Comparison of ENCODE assay signal across 10 mouse cellular contexts in genomic region chr17:13009887-13010286, GRCm38 (mm10). TPM values are rescaled to one million over a fixed set of nuclear protein-coding genes. Genes with fewer than 3 reads are reported as not detected.
A peak's percentile ranks its signal among the peaks of the same experiment; 100 is the strongest.
DNase-seq lines count a peak whose midpoint lies in the region; ATAC-seq and TF ChIP-seq lines count a peak whose summit lies in the region.
"Had no signal": no experiment of that assay in that cellular context is flagged by ENCODE, and none has a peak within 500 bp of the region (broad histone marks: within the 10 kb centered on the region; RNA-seq: fewer than 3 reads in every experiment).

No protein-coding gene starts in this region.

- H3K36me3 ChIP-seq in midbrain, postnatal 0 days (ENCODE audit: insufficient read depth, low read length) = peaks cover 24% of the 10 kb centered on the region
- H3K36me3 ChIP-seq in midbrain, embryonic 10.5 days = peaks cover 45% of the 10 kb centered on the region
- H3K36me3 ChIP-seq in heart, postnatal 0 days (replicated peaks; ENCODE audit: control insufficient read depth, insufficient read depth, low read length) = peaks cover 46% of the 10 kb centered on the region

- H3K27ac ChIP-seq in gastrocnemius, adult 2 months = peak overlapping the region; percentile 96
- H3K27ac ChIP-seq in midbrain, postnatal 0 days (ENCODE audit: low read depth, low read length) = no peak overlapping the region
- H3K27ac ChIP-seq in midbrain, embryonic 10.5 days (replicated peaks) = no peak overlapping the region
- H3K27ac ChIP-seq in heart, postnatal 0 days (ENCODE audit: low read depth) = no peak overlapping the region
- H3K27ac ChIP-seq: limb, embryonic 15.5 days had no signal

- 0 out of 2 replicates have a peak, but pooled peaks cover 4% of the 10 kb centered on the region for H3K4me1 ChIP-seq in midbrain, postnatal 0 days (ENCODE audit: insufficient read depth, low read length)
- peaks cover 17% of the 10 kb centered on the region for H3K4me1 ChIP-seq in midbrain, embryonic 10.5 days
- H3K4me1 ChIP-seq in heart, postnatal 0 days (ENCODE audit: control insufficient read depth, insufficient read depth) = peaks cover 5% of the 10 kb centered on the region; the same call in 1 of the 2 replicates

- TF ChIP-seq CTCF in gastrocnemius, adult 2 months (IDR thresholded peaks at IDR 0.05) = peak; percentile 64
- TF ChIP-seq CTCF in midbrain, postnatal 0 days (IDR thresholded peaks at IDR 0.05) = peak; percentile 76
- peak; percentile 44 for TF ChIP-seq CTCF in heart, postnatal 0 days (IDR thresholded peaks at IDR 0.05; ENCODE audit: low read depth)

- no peaks in the 10 kb centered on the region for H3K27me3 ChIP-seq in midbrain, postnatal 0 days (ENCODE audit: insufficient read depth, low read length)
- no peaks in the 10 kb centered on the region for H3K27me3 ChIP-seq in midbrain, embryonic 10.5 days (ENCODE audit: low read depth, poor library complexity, severe bottlenecking)
- no peaks in the 10 kb centered on the region for H3K27me3 ChIP-seq in heart, postnatal 0 days (ENCODE audit: control insufficient read depth, insufficient read depth, low read length)
- H3K27me3 ChIP-seq: limb, embryonic 15.5 days had no signal

- no peak overlapping the region for H3K9ac ChIP-seq in midbrain, postnatal 0 days (replicated peaks; ENCODE audit: low read length, poor library complexity, severe bottlenecking)
- no peak overlapping the region for H3K9ac ChIP-seq in heart, postnatal 0 days (replicated peaks; ENCODE audit: low read depth, low read length)
- H3K9ac ChIP-seq: limb, embryonic 15.5 days had no signal

- no peaks in the 10 kb centered on the region for H3K9me3 ChIP-seq in midbrain, postnatal 0 days (ENCODE audit: low read length)
- H3K9me3 ChIP-seq in midbrain, embryonic 10.5 days (replicated peaks) = no peaks in the 10 kb centered on the region
- no peaks in the 10 kb centered on the region for H3K9me3 ChIP-seq in heart, postnatal 0 days (replicated peaks; ENCODE audit: control insufficient read depth, low read length)
- H3K9me3 ChIP-seq: limb, embryonic 15.5 days had no signal

- intact Hi-C loops in gastrocnemius, adult 2 months (cut with DNase I) = no loop called here

- 36% methylated on average over 3 of the region's 3 CpGs for WGBS in midbrain, postnatal 0 days
- 51% methylated on average over 3 of the region's 3 CpGs for WGBS in midbrain, embryonic 10.5 days
- 28% methylated on average over 3 of the region's 3 CpGs for WGBS in heart, postnatal 0 days

- peak overlapping the region; percentile 95 for H3K4me3 ChIP-seq in gastrocnemius, adult 2 months
- no peak overlapping the region for H3K4me3 ChIP-seq in midbrain, postnatal 0 days (ENCODE audit: low read depth, low read length)
- H3K4me3 ChIP-seq in midbrain, embryonic 10.5 days = no peak overlapping the region
- H3K4me3 ChIP-seq in heart, postnatal 0 days (ENCODE audit: low read depth, low read length) = no peak overlapping the region
- H3K4me3 ChIP-seq: limb, embryonic 15.5 days had no signal

- DNase-seq in gastrocnemius, adult 2 months = no peak
- no peak for DNase-seq in gastrocnemius, postnatal 4 days (ENCODE audit: low spot score in 2 of 2)
- DNase-seq in midbrain, postnatal 0 days (ENCODE audit: low spot score) = peak; percentile 81
- no peak for DNase-seq in midbrain, embryonic 10.5 days (ENCODE audit: low spot score)
- DNase-seq in adrenal gland, postnatal 36 days = peak; percentile 36 to 38
- peak; percentile 80 for DNase-seq in heart, postnatal 0 days (ENCODE audit: low spot score)
- peak; percentile 29 to 41 for DNase-seq in natural killer cell, adult 2 months (ENCODE audit: low spot score in 2 of 2)
- no peak for DNase-seq in testis, postnatal 10 days (ENCODE audit: low spot score)

- TF ChIP-seq EP300 in heart, postnatal 0 days (IDR thresholded peaks at IDR 0.05; ENCODE audit: low read depth) = no peak

- no peak for ATAC-seq in midbrain, postnatal 0 days (ENCODE audit: low FRiP score)
- no peak for ATAC-seq in heart, postnatal 0 days (ENCODE audit: insufficient read depth, low read depth)

- H3K4me2 ChIP-seq in midbrain, postnatal 0 days (ENCODE audit: low read depth, low read length, poor library complexity, severe bottlenecking) = no peak overlapping the region
- peak overlapping the region; percentile 91 for H3K4me2 ChIP-seq in heart, postnatal 0 days (ENCODE audit: low read depth, low read length)

RNA-seq across cellular contexts. Expression of gene Sod2, which starts 3.2 kb away (rescaled TPM):
- total RNA-seq in gastrocnemius, adult 2 months (2021) = 100 to 1,000 TPM; 383 to 534 TPM
- total RNA-seq in gastrocnemius, postnatal 4 days (2021) = 100 to 1,000 TPM; 184 to 217 TPM
- 160 and 177 TPM in 2 replicates for total RNA-seq in midbrain, postnatal 0 days (2014; rRNA removed)
- 121 and 128 TPM in 2 replicates for polyA plus RNA-seq in midbrain, postnatal 0 days (2015; fragmentation: Nextera tagmentation; extraction: Ambion mirVana)
- polyA plus RNA-seq in midbrain, embryonic 10.5 days (2016; fragmentation: Nextera tagmentation; extraction: Ambion mirVana) = 107 and 110 TPM in 2 replicates
- 100 to 1,000 TPM; 383 to 457 TPM for total RNA-seq in adrenal gland, postnatal 36 days (2021)
- total RNA-seq in heart, postnatal 0 days (2014; rRNA removed; ENCODE audit: low replicate concordance) = 925 and 977 TPM in 2 replicates
- polyA plus RNA-seq in heart, postnatal 0 days (2015; fragmentation: Nextera tagmentation; extraction: Ambion mirVana) = 951 and 954 TPM in 2 replicates

RNA-seq across cellular contexts. Expression of gene Wtap, which starts 15.9 kb away (rescaled TPM):
- 10 to 100 TPM; 29.1 to 30.0 TPM for total RNA-seq in gastrocnemius, adult 2 months (2021)
- 10 to 100 TPM; 51.2 to 58.4 TPM for total RNA-seq in gastrocnemius, postnatal 4 days (2021)
- 82.7 and 88.8 TPM in 2 replicates for total RNA-seq in midbrain, postnatal 0 days (2014; rRNA removed)
- polyA plus RNA-seq in midbrain, postnatal 0 days (2015; fragmentation: Nextera tagmentation; extraction: Ambion mirVana) = 134 and 147 TPM in 2 replicates
- 132 and 138 TPM in 2 replicates for polyA plus RNA-seq in midbrain, embryonic 10.5 days (2016; fragmentation: Nextera tagmentation; extraction: Ambion mirVana)
- 10 to 100 TPM; 59.6 to 61.9 TPM for total RNA-seq in adrenal gland, postnatal 36 days (2021)
- total RNA-seq in heart, postnatal 0 days (2014; rRNA removed; ENCODE audit: low replicate concordance) = 39.6 and 41.4 TPM in 2 replicates
- polyA plus RNA-seq in heart, postnatal 0 days (2015; fragmentation: Nextera tagmentation; extraction: Ambion mirVana) = 71.1 and 72.2 TPM in 2 replicates

RNA-seq across cellular contexts. Expression of gene Gpr31b, which starts 42.2 kb away (rescaled TPM):
- not detected for total RNA-seq in gastrocnemius, adult 2 months (2021)
- not detected for total RNA-seq in gastrocnemius, postnatal 4 days (2021)
- total RNA-seq in midbrain, postnatal 0 days (2014; rRNA removed) = 0.80 and 1.0 TPM in 2 replicates
- polyA plus RNA-seq in midbrain, postnatal 0 days (2015; fragmentation: Nextera tagmentation; extraction: Ambion mirVana) = not detected in 2 replicates
- not detected in 2 replicates for polyA plus RNA-seq in midbrain, embryonic 10.5 days (2016; fragmentation: Nextera tagmentation; extraction: Ambion mirVana)
- under 1 TPM in 1 of 2 experiments, not detected in 1; 0.73 TPM for total RNA-seq in adrenal gland, postnatal 36 days (2021)
- total RNA-seq in heart, postnatal 0 days (2014; rRNA removed; ENCODE audit: low replicate concordance) = not detected in 2 replicates
- polyA plus RNA-seq in heart, postnatal 0 days (2015; fragmentation: Nextera tagmentation; extraction: Ambion mirVana) = not detected in 2 replicates
- polyA plus RNA-seq: limb, embryonic 15.5 days; stomach, embryonic 16.5 days had no signal

RNA-seq across cellular contexts. Expression of gene Acat2, which starts 49.3 kb away (rescaled TPM):
- 1 to 10 TPM; 2.6 to 4.9 TPM for total RNA-seq in gastrocnemius, adult 2 months (2021)
- total RNA-seq in gastrocnemius, postnatal 4 days (2021) = 10 to 100 TPM; 23.3 to 26.6 TPM
- 181 and 194 TPM in 2 replicates for total RNA-seq in midbrain, postnatal 0 days (2014; rRNA removed)
- 247 and 254 TPM in 2 replicates for polyA plus RNA-seq in midbrain, postnatal 0 days (2015; fragmentation: Nextera tagmentation; extraction: Ambion mirVana)
- 410 and 455 TPM in 2 replicates for polyA plus RNA-seq in midbrain, embryonic 10.5 days (2016; fragmentation: Nextera tagmentation; extraction: Ambion mirVana)
- 100 to 1,000 TPM in 1 of 2 experiments, 10 to 100 TPM in 1; 95.1 to 133 TPM for total RNA-seq in adrenal gland, postnatal 36 days (2021)
- 14.3 and 16.1 TPM in 2 replicates for total RNA-seq in heart, postnatal 0 days (2014; rRNA removed; ENCODE audit: low replicate concordance)
- polyA plus RNA-seq in heart, postnatal 0 days (2015; fragmentation: Nextera tagmentation; extraction: Ambion mirVana) = 13.3 and 14.8 TPM in 2 replicates

RNA-seq across cellular contexts. Expression of gene Tcp10b, which starts 51.0 kb away (rescaled TPM):
- under 1 TPM; 0.28 to 0.36 TPM for total RNA-seq in gastrocnemius, adult 2 months (2021)
- under 1 TPM; 0.37 to 0.39 TPM for total RNA-seq in gastrocnemius, postnatal 4 days (2021)
- 0.11 and 0.38 TPM in 2 replicates for total RNA-seq in midbrain, postnatal 0 days (2014; rRNA removed)
- 0.20 and 0.56 TPM in 2 replicates for polyA plus RNA-seq in midbrain, postnatal 0 days (2015; fragmentation: Nextera tagmentation; extraction: Ambion mirVana)
- polyA plus RNA-seq in midbrain, embryonic 10.5 days (2016; fragmentation: Nextera tagmentation; extraction: Ambion mirVana) = 0.16 TPM in 1 of 2 replicates, not detected in the other
- total RNA-seq in adrenal gland, postnatal 36 days (2021) = 1 to 10 TPM in 1 of 2 experiments, under 1 TPM in 1; 0.73 to 1.0 TPM
- 0.04 TPM in 1 of 2 replicates, not detected in the other for total RNA-seq in heart, postnatal 0 days (2014; rRNA removed; ENCODE audit: low replicate concordance)
- polyA plus RNA-seq in heart, postnatal 0 days (2015; fragmentation: Nextera tagmentation; extraction: Ambion mirVana) = 0.25 TPM in 1 of 2 replicates, not detected in the other

Comparison
In these comparisons a context has a peak if more than half of its experiments do, and no peak if none do; other contexts are left out.
1. DNase-seq: peak in midbrain, postnatal 0 days (single experiment), adrenal gland, postnatal 36 days (2 of 2), heart, postnatal 0 days (single experiment) and natural killer cell, adult 2 months (2 of 2); none in gastrocnemius, adult 2 months (single experiment), gastrocnemius, postnatal 4 days (0 of 2), midbrain, embryonic 10.5 days (single experiment) and testis, postnatal 10 days (single experiment).
2. Peak in every context shown above with its lines, with median percentiles within 50 percentile points of each other: CTCF ChIP-seq.